Mouse (Mus musculus) monocyte, adult 5-6 weeks (primary cell): Measurements from ENCODE around the gene Dohh. TPM values are rescaled to one million over a fixed set of nuclear protein-coding genes. Genes with fewer than 3 reads are reported as not detected.

Experiments
- ATAC-seq: fragments of 153-309, 156-312 bp; replicated peaks from 2 replicates; pipeline ENCODE4 v1.8.0; 2017; ENCODE audit warnings: mild to moderate bottlenecking; ENCODE audit not compliant: low TSS enrichment, insufficient number of reproducible peaks, severe bottlenecking, poor library complexity, low FRiP score
- total RNA-seq: library from RNA; stranded (forward); fragments of 200-1000, 200-491, 200-594 nt; gene quantifications from 3 replicates; pipeline ENCODE4 v1.2.3, GENCODE M21; 2017

The Dohh gene
- total RNA-seq, 1 experiment from 2014 or later = 18.6 TPM

DNA sequence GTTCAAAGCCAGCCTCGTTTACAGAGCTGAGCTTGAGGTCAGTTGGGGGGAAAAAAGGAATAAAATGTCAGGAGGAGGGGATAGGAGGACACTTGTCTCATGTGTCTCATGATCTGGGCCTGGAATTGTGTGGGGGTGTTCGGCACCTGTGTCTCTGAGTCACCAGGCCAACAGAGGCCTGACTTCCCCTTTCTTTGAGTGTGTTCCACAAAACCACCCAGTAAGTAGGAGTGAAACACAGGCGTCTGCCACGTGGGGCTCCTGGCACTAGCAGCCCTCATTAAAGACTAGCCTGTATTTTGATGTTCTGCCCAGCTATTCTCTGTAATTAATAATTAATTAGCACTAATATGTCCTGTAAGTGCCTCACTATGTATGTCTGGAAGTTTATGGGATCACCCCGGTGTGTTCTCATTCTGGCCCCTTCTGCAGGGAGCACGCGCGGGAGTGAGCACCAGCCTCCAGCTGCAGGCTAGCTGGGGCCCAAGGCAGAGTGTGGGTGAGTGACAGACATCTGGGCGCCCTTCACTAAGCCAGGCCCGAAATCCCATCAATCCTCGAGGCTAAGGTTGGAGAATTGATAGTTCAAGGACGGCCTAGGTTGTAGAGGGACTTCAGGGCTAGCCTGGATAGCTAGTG is 27.8 kb upstream of the Dohh start:
- peak; percentile 44 for ATAC-seq

GRCm38 (mm10) chr10:81356991-81357844 is 27.0 kb upstream of the Dohh start, which contains the start of gene Mfsd12:
Gene Mfsd12, plus strand, starts transcription at chr10:81357491.
- ATAC-seq = peak; percentile 51; the same call in 1 of the 2 replicates

DNA sequence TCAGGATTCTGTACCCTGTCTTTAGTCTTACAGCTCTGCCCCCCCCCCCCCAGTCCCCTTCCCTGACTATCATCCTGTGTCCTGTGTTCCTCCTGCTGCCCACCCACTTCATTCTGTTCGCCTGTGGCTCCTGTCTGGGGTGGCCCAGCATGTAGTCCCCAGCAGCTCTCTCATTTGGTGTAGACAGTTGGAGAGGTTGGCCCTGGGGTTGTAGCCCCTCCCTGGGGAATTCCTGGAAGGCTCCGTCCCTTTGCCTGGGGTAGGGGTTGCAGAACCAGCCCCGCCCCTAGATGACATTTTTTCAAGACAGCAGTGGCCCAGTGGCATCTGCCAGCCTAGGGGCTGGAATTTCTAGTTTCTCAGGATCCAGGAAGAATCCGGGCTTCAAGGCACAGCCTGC is 26.0 kb upstream of the Dohh start:
- ATAC-seq = no peak

DNA sequence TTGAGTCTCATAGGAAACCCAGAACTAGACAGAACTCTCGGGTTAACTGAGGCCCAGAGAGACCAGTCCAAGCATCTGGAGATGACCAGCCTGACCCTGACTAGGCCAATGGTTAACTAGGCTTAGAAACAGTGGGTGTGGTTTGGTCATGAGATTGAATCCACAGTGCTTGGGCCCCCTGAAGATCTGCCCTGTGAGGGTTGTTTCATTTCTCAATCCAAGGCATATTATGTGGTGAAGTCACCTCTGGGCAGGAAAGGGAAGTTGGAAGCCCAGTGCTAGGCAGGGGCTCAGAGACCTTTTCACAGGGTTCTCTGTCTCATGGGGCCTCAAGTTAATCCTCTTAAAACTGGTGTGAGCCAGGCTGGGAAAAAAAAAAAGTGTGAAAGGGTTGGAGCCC is 25.4 kb upstream of the Dohh start:
- peak; percentile 34 for ATAC-seq

- ATAC-seq = no peak
Measured at GRCm38 (mm10) chr10:81360721-81361120, 23.5 kb upstream of the Dohh start.

- ATAC-seq = no peak
Measured at GRCm38 (mm10) chr10:81362336-81362949, 21.8 kb upstream of the Dohh start.

DNA sequence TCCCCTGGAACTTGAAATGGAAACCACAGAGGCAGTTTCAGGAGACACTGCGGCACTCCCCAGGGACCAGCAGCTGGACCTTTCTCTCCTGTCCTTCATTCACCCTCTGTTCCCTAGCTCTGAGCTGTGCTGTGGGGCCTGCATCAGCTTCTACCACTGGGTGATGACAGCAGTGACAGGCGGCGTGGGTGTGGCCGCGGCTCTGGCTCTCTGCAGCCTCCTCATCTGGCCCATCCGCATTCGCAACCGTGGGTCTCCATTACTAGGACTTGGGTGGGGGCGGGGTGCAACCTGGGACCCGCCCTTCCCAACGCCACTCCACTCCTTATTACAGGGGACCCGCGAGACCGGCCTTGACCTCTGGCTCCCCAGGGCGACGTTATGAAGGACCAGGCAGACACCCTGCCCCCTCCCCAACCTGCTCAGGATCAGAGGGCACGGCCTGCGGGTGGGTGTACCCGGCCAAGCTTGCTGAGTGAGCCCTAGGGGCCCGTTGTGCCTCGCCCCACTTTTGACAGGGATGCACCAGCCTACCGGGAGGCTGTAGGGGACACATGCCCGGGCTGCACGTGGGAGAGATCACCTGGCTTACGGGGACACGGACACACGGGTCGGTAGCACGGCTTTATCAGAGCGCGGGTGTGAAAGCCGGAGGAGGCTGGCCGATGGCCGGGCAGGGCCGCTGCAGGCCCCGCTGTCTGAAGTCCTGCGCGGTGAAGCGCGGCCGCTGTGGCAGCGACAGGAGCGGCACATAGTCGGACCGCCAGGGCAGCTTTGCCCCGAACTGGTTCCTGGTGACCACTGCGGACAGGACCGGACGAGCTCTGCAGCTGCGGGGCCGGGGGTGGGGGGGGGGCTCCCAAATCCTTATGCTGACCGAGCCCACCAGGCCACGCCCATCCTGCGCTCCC is 20.5 kb upstream of the Dohh start:
- no peak for ATAC-seq

- ATAC-seq = no peak
Measured at GRCm38 (mm10) chr10:81364666-81365065, 19.6 kb upstream of the Dohh start.

- ATAC-seq = no peak
Measured at GRCm38 (mm10) chr10:81365073-81365472, 19.2 kb upstream of the Dohh start.

- peak; percentile 33 for ATAC-seq
Measured at GRCm38 (mm10) chr10:81365672-81366476, 18.4 kb upstream of the Dohh start, which contains the start of gene 4930404N11Rik. Gene 4930404N11Rik, minus strand, starts transcription at chr10:81365816.

DNA sequence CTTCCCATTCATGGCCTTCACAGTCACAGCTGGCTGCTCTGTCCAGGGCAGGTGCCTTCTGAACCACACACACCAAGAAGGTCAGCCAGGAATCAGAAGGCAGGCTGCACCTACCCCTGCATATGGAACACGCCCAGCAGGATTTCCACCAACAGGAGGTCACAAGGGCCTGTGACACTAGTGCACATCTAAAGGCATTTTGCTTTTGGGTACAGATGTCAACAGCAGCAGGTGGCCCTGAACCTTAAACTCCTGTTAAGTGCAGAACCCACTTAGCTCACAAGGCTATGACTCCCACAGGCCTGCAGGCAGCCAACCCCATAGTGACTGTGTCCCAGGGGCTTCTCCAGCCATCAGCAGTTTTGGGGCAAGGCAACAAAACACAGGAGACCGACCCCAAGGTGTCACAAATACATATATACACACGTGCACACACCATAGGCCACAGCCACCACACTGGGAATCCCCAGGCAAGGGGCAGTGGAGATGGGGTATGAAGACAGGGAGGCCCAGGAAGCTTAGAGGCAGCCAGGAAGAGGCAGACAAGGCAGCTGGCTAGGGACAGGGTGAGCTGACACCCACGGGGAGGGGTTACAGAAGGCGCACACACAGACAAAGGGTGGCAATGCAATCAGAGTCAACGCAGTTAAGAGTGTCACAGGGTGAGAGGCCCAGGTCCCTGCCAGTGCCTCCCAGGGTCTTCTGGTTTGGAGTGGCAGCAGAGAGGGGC is 17.6 kb upstream of the Dohh start:
- ATAC-seq = no peak

GRCm38 (mm10) chr10:81367207-81367495 is 17.1 kb upstream of the Dohh start:
- ATAC-seq = no peak

DNA sequence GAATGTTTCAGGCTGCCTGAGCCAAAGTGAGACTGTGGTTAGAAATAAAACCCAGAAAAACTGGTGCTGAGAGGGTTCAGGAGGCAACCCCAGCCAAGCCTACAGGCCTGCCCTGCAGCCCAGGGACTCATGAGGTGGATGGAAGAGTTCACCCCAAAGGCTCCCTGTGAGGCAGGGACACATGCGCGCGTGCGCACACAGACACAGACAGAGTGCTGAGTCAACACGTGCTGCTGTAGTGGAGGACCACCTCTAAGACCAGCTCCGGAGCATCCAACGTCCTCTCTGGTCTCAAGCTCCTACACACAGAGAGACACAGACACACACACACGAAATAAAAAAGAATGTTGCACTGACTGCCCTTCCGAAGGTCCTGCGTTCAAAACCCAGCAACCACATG is 8.9 kb upstream of the Dohh start:
- no peak for ATAC-seq

GRCm38 (mm10) chr10:81376561-81377361 is 7.5 kb upstream of the Dohh start:
- ATAC-seq = no peak

- no peak for ATAC-seq
Measured at GRCm38 (mm10) chr10:81377362-81377664, 6.9 kb upstream of the Dohh start.

DNA sequence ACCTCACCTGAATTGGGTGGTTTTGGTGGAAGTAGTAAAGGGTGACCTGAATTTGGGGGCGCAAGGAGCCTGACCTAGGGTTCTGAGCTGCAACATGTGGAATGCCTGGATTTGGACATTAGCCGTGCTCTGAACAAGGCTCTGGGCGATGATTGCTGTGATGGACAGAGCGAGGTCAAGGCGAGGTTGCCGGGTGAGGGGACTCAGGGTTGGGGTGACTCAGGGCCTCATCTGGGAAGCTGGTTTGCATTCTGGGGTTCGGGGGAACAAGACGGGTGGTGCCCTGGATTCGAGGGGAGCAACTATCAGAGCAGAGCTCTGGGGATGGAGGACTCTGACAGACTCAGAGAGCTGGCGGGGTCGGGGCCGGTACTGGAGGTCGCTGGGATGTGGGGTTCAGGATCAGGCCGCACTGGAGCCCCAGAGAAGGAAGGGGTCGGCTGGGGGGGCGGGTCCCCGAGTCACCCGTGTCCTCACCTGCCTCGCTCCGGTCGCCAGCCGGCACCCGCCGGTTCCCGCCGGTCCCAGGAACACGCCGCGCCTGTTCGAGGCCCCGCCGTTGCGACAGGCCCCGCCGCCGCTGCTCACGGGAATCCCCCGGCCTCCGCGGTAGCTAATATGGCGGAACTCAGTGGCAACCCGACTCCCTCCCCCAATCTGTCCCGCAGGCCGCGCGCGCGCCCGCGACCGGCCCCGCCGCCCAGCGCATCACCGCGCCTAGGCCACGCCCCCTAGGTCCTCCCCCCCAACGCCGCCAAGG is 6.3 kb upstream of the Dohh start, which contains the start of gene Fzr1:
Gene Fzr1 (minus strand): TSS at position 724 of the 760 bp plus-strand sequence.
- peak; percentile 6; the same call in 1 of the 2 replicates for ATAC-seq
